Mouse (Mus musculus): ENCODE results near the gene Ncoa3. TPM values are rescaled to one million over a fixed set of nuclear protein-coding genes. Genes with fewer than 3 reads are reported as not detected.

The Ncoa3 gene
- polyA plus RNA-seq, 1 experiment from 2014 or later, result 17.4 TPM

GRCm38 (mm10) chr2:166020026-166020425 is 27.6 kb downstream of the Ncoa3 start:
- no peak overlapping the region for H3K4me2 ChIP-seq (ENCODE audit: low read depth, low read length, severe bottlenecking)
- H3K9me3 ChIP-seq (ENCODE audit: control insufficient read depth, low read length), result no peaks in the 10 kb centered on the region
- no peak for DNase-seq (ENCODE audit: low spot score)
- ATAC-seq (replicated peaks; ENCODE audit: low FRiP score), result no peak
- H3K27me3 ChIP-seq (ENCODE audit: control insufficient read depth, insufficient read depth, low read length), result no peaks in the 10 kb centered on the region
- no peak overlapping the region for H3K9ac ChIP-seq (ENCODE audit: low read length)
- peaks cover 15% of the 10 kb centered on the region for H3K4me1 ChIP-seq (replicated peaks; ENCODE audit: control insufficient read depth, insufficient read depth, low read length)
- no peaks in the 10 kb centered on the region for H3K36me3 ChIP-seq (ENCODE audit: control insufficient read depth, insufficient read depth, low read length)
- H3K4me3 ChIP-seq (ENCODE audit: low read depth, low read length), result no peak overlapping the region
- 87% methylated on average over 2 of the region's 2 CpGs for WGBS
- H3K27ac ChIP-seq (ENCODE audit: low read depth, low read length), result no peak overlapping the region

- no peaks in the 10 kb centered on the region for H3K9me3 ChIP-seq (ENCODE audit: control insufficient read depth, low read length)
- ATAC-seq (replicated peaks; ENCODE audit: low FRiP score) (peak; percentile 33; the same call in 1 of the 2 replicates), DNase-seq (ENCODE audit: low spot score) (no peak)
- H3K27me3 ChIP-seq (ENCODE audit: control insufficient read depth, insufficient read depth, low read length), result no peaks in the 10 kb centered on the region
- H3K4me1 ChIP-seq (replicated peaks; ENCODE audit: control insufficient read depth, insufficient read depth, low read length), result peaks cover 15% of the 10 kb centered on the region
- 38% methylated on average over 4 of the region's 4 CpGs for WGBS
- H3K4me2 ChIP-seq (ENCODE audit: low read depth, low read length, severe bottlenecking), result no peak overlapping the region
- H3K9ac ChIP-seq (ENCODE audit: low read length), result no peak overlapping the region; the same call in 1 of the 2 replicates
- no peak overlapping the region for H3K4me3 ChIP-seq (ENCODE audit: low read depth, low read length)
- H3K27ac ChIP-seq (ENCODE audit: low read depth, low read length), result peak overlapping the region; percentile 66
- H3K36me3 ChIP-seq (ENCODE audit: control insufficient read depth, insufficient read depth, low read length), result no peaks in the 10 kb centered on the region
Observed at GRCm38 (mm10) chr2:166021073-166021610, 28.7 kb downstream of the Ncoa3 start.

GRCm38 (mm10) chr2:166021642-166022041 is 29.2 kb downstream of the Ncoa3 start:
- WGBS, result 24% methylated on average over 3 of the region's 3 CpGs
- H3K27me3 ChIP-seq (ENCODE audit: control insufficient read depth, insufficient read depth, low read length), result no peaks in the 10 kb centered on the region
- peak overlapping the region; percentile 66; the same call in 1 of the 2 replicates for H3K27ac ChIP-seq (ENCODE audit: low read depth, low read length)
- H3K4me3 ChIP-seq (ENCODE audit: low read depth, low read length), result no peak overlapping the region
- peaks cover 15% of the 10 kb centered on the region for H3K4me1 ChIP-seq (replicated peaks; ENCODE audit: control insufficient read depth, insufficient read depth, low read length)
- ATAC-seq (replicated peaks; ENCODE audit: low FRiP score), result peak; percentile 55; the same call in 1 of the 2 replicates
- H3K9ac ChIP-seq (ENCODE audit: low read length), result no peak overlapping the region
- no peaks in the 10 kb centered on the region for H3K9me3 ChIP-seq (ENCODE audit: control insufficient read depth, low read length)
- no peak overlapping the region for H3K4me2 ChIP-seq (ENCODE audit: low read depth, low read length, severe bottlenecking)
- no peaks in the 10 kb centered on the region for H3K36me3 ChIP-seq (ENCODE audit: control insufficient read depth, insufficient read depth, low read length)
- DNase-seq (ENCODE audit: low spot score), result peak; percentile 66

GRCm38 (mm10) chr2:166022327-166022726 is 29.9 kb downstream of the Ncoa3 start:
- no peaks in the 10 kb centered on the region for H3K9me3 ChIP-seq (ENCODE audit: control insufficient read depth, low read length)
- H3K4me2 ChIP-seq (ENCODE audit: low read depth, low read length, severe bottlenecking), result no peak overlapping the region
- 58% methylated on average over 8 of the region's 8 CpGs for WGBS
- H3K4me3 ChIP-seq (ENCODE audit: low read depth, low read length), result no peak overlapping the region
- peaks cover 15% of the 10 kb centered on the region for H3K4me1 ChIP-seq (replicated peaks; ENCODE audit: control insufficient read depth, insufficient read depth, low read length)
- DNase-seq (ENCODE audit: low spot score) (no peak), ATAC-seq (replicated peaks; ENCODE audit: low FRiP score) (no peak)
- H3K9ac ChIP-seq (ENCODE audit: low read length), result no peak overlapping the region
- no peaks in the 10 kb centered on the region for H3K36me3 ChIP-seq (ENCODE audit: control insufficient read depth, insufficient read depth, low read length)
- H3K27me3 ChIP-seq (ENCODE audit: control insufficient read depth, insufficient read depth, low read length), result no peaks in the 10 kb centered on the region
- no peak overlapping the region for H3K27ac ChIP-seq (ENCODE audit: low read depth, low read length)

- H3K27me3 ChIP-seq (ENCODE audit: control insufficient read depth, insufficient read depth, low read length), result no peaks in the 10 kb centered on the region
- no peak overlapping the region for H3K9ac ChIP-seq (ENCODE audit: low read length)
- H3K27ac ChIP-seq (ENCODE audit: low read depth, low read length), result no peak overlapping the region
- no peaks in the 10 kb centered on the region for H3K9me3 ChIP-seq (ENCODE audit: control insufficient read depth, low read length)
- no peak for DNase-seq (ENCODE audit: low spot score)
- H3K4me2 ChIP-seq (ENCODE audit: low read depth, low read length, severe bottlenecking), result no peak overlapping the region
- H3K36me3 ChIP-seq (ENCODE audit: control insufficient read depth, insufficient read depth, low read length), result no peaks in the 10 kb centered on the region
- WGBS, result 86% methylated on average over 3 of the region's 3 CpGs
- H3K4me1 ChIP-seq (replicated peaks; ENCODE audit: control insufficient read depth, insufficient read depth, low read length), result peaks cover 15% of the 10 kb centered on the region
- no peak overlapping the region for H3K4me3 ChIP-seq (ENCODE audit: low read depth, low read length)
- no peak for ATAC-seq (replicated peaks; ENCODE audit: low FRiP score)
Observed at GRCm38 (mm10) chr2:166024079-166024478, 31.6 kb downstream of the Ncoa3 start.

- H3K4me3 ChIP-seq (ENCODE audit: low read depth, low read length), result no peak overlapping the region
- H3K9ac ChIP-seq (ENCODE audit: low read length), result no peak overlapping the region
- no peak overlapping the region for H3K4me2 ChIP-seq (ENCODE audit: low read depth, low read length, severe bottlenecking)
- H3K27ac ChIP-seq (ENCODE audit: low read depth, low read length), result no peak overlapping the region
- no peak for DNase-seq (ENCODE audit: low spot score)
- WGBS, result 82% methylated on average over 4 of the region's 4 CpGs
- no peaks in the 10 kb centered on the region for H3K27me3 ChIP-seq (ENCODE audit: control insufficient read depth, insufficient read depth, low read length)
- no peak for ATAC-seq (replicated peaks; ENCODE audit: low FRiP score)
- H3K9me3 ChIP-seq (ENCODE audit: control insufficient read depth, low read length), result no peaks in the 10 kb centered on the region
- peaks cover 15% of the 10 kb centered on the region for H3K4me1 ChIP-seq (replicated peaks; ENCODE audit: control insufficient read depth, insufficient read depth, low read length)
- no peaks in the 10 kb centered on the region for H3K36me3 ChIP-seq (ENCODE audit: control insufficient read depth, insufficient read depth, low read length)
Observed at GRCm38 (mm10) chr2:166024621-166025020, 32.2 kb downstream of the Ncoa3 start.

- ATAC-seq (replicated peaks; ENCODE audit: low FRiP score) (no peak), DNase-seq (ENCODE audit: low spot score) (no peak)
- Histone ChIP-seq H3K9me3 (ENCODE audit: control insufficient read depth, low read length) (no peaks in the 10 kb centered on the region), H3K4me3 (ENCODE audit: low read depth, low read length) (no peak overlapping the region), H3K36me3 (ENCODE audit: control insufficient read depth, insufficient read depth, low read length) (no peaks in the 10 kb centered on the region), H3K4me1 (replicated peaks; ENCODE audit: control insufficient read depth, insufficient read depth, low read length) (peaks cover 18% of the 10 kb centered on the region), H3K4me2 (ENCODE audit: low read depth, low read length, severe bottlenecking) (no peak overlapping the region), H3K27ac (ENCODE audit: low read depth, low read length) (no peak overlapping the region), H3K27me3 (ENCODE audit: control insufficient read depth, insufficient read depth, low read length) (no peaks in the 10 kb centered on the region), H3K9ac (ENCODE audit: low read length) (no peak overlapping the region)
- WGBS, result 87% methylated on average over 5 of the region's 5 CpGs
Observed at GRCm38 (mm10) chr2:166025943-166026342, 33.5 kb downstream of the Ncoa3 start.

GRCm38 (mm10) chr2:166027834-166028233 is 35.4 kb downstream of the Ncoa3 start:
- DNase-seq (ENCODE audit: low spot score) (no peak), ATAC-seq (replicated peaks; ENCODE audit: low FRiP score) (no peak)
- H3K4me2 ChIP-seq (ENCODE audit: low read depth, low read length, severe bottlenecking), result no peak overlapping the region
- no peak overlapping the region for H3K4me3 ChIP-seq (ENCODE audit: low read depth, low read length)
- no peak overlapping the region for H3K9ac ChIP-seq (ENCODE audit: low read length)
- H3K27ac ChIP-seq (ENCODE audit: low read depth, low read length), result no peak overlapping the region
- no peaks in the 10 kb centered on the region for H3K27me3 ChIP-seq (ENCODE audit: control insufficient read depth, insufficient read depth, low read length)
- H3K4me1 ChIP-seq (replicated peaks; ENCODE audit: control insufficient read depth, insufficient read depth, low read length), result peaks cover 11% of the 10 kb centered on the region
- no peaks in the 10 kb centered on the region for H3K9me3 ChIP-seq (ENCODE audit: control insufficient read depth, low read length)
- no peaks in the 10 kb centered on the region for H3K36me3 ChIP-seq (ENCODE audit: control insufficient read depth, insufficient read depth, low read length)
- 89% methylated on average over 3 of the region's 3 CpGs for WGBS

GRCm38 (mm10) chr2:166029232-166029631 is 36.8 kb downstream of the Ncoa3 start:
- WGBS, result 73% methylated on average over 4 of the region's 4 CpGs
- no peaks in the 10 kb centered on the region for H3K9me3 ChIP-seq (ENCODE audit: control insufficient read depth, low read length)
- H3K4me3 ChIP-seq (ENCODE audit: low read depth, low read length), result no peak overlapping the region
- no peak overlapping the region for H3K9ac ChIP-seq (ENCODE audit: low read length)
- no peaks in the 10 kb centered on the region for H3K27me3 ChIP-seq (ENCODE audit: control insufficient read depth, insufficient read depth, low read length)
- ATAC-seq (replicated peaks; ENCODE audit: low FRiP score), result no peak
- DNase-seq (ENCODE audit: low spot score), result no peak
- H3K27ac ChIP-seq (ENCODE audit: low read depth, low read length), result no peak overlapping the region
- no peak overlapping the region for H3K4me2 ChIP-seq (ENCODE audit: low read depth, low read length, severe bottlenecking)
- H3K4me1 ChIP-seq (replicated peaks; ENCODE audit: control insufficient read depth, insufficient read depth, low read length), result peaks cover 11% of the 10 kb centered on the region
- no peaks in the 10 kb centered on the region for H3K36me3 ChIP-seq (ENCODE audit: control insufficient read depth, insufficient read depth, low read length)
